Mouse (Mus musculus): ENCODE data around the gene Zdhhc16.

DNA sequence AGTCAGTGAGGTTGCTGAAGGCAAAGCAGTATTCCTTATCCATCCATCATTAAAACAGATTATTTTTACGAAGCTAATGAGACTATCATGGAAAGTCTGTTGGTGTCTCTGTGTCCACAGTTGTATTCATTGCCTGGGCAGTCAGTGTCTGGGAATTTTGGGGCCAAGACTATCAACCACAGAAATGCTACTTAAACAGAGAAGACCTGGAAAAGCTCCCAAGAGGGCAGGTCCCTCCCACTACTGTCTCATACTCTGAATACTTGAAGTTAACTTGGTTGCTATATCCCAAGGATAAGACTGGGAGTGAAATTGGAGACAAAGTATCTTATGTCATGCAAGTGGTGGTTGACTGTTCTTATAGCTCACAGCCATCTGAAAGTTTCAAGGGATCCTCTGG, 2.6 kb downstream of the Zdhhc16 start:
- TF ChIP-seq ZC3H11A (IDR thresholded peaks at IDR 0.05; ENCODE audit: borderline replicate concordance, low read depth, low read length) (no peak), HCFC1 (IDR thresholded peaks at IDR 0.05; ENCODE audit: borderline replicate concordance, insufficient read depth, low read length) (no peak), MAFK (IDR thresholded peaks at IDR 0.05; ENCODE audit: insufficient read depth, low read depth, low read length) (no peak)

Measured in ES-E14 (cell line).